Mouse (Mus musculus) liver, embryonic 14.5 days (tissue): ENCODE data around the gene Nhs. TPM values are rescaled to one million over a fixed set of nuclear protein-coding genes. Genes with fewer than 3 reads are reported as not detected.

ENCODE experiments used
- ATAC-seq: fragments of 200-750 bp; cut with Nextera tagmentation; 2 replicates; pipeline ENCODE4 v1.8.0; 2017; ENCODE audit warnings: moderate number of reproducible peaks, mild to moderate bottlenecking, moderate library complexity; ENCODE audit not compliant: insufficient read depth
- DNase-seq, 3 experiments: peaks; one replicate each; pipeline ENCODE4 v3.0.0-alpha.2; 2012 to 2013; ENCODE audit warnings: low read depth in 3 of 3, low spot score in 3 of 3
- H3K27ac ChIP-seq: fragments of 300-500 bp; sonication (generic); 2 replicates; pipeline ENCODE4 v1.5.1; 2014; ENCODE audit warnings: moderate library complexity, mild to moderate bottlenecking, control low read depth, inconsistent platforms
- H3K27me3 ChIP-seq: fragments of 300-500 bp; sonication (generic); 2 replicates; pipeline ENCODE4 v1.6.1; 2014; ENCODE audit warnings: mild to moderate bottlenecking, low read length, moderate library complexity; ENCODE audit not compliant: control insufficient read depth, insufficient read depth
- H3K36me3 ChIP-seq: fragments of 300-500 bp; sonication (generic); replicated peaks from 2 replicates; pipeline ENCODE4 v1.6.1; 2014; ENCODE audit warnings: low read depth; ENCODE audit not compliant: control insufficient read depth, insufficient read depth
- H3K4me1 ChIP-seq, 2 experiments: fragments of 200-500 bp in 1 of 2; fragments of 300-500 bp in 1 of 2; sonication (generic) in 1 of 2; replicated peaks; 2 replicates each; pipeline ENCODE4 v1.6.1; 2012 to 2014; ENCODE audit warnings: antibody characterized with exemption in 1 of 2, inconsistent platforms in 1 of 2, low read length in 1 of 2; ENCODE audit not compliant: control insufficient read depth in 2 of 2, insufficient read depth in 2 of 2
- H3K4me2 ChIP-seq: fragments of 300-500 bp; sonication (generic); 2 replicates; pipeline ENCODE4 v1.6.1; 2014; ENCODE audit warnings: low read depth, mild to moderate bottlenecking, control low read depth, moderate library complexity
- H3K4me3 ChIP-seq, 2 experiments: fragments of 200-500 bp in 1 of 2; fragments of 300-500 bp in 1 of 2; sonication (generic) in 1 of 2; 2 replicates each; pipeline ENCODE4 v1.5.1; 2012 to 2014; ENCODE audit warnings: low read depth in 2 of 2, low read length in 2 of 2, mild to moderate bottlenecking in 2 of 2, control low read depth in 1 of 2, inconsistent platforms in 1 of 2, moderate library complexity in 1 of 2; ENCODE audit not compliant: insufficient read depth in 1 of 2
- H3K9ac ChIP-seq: fragments of 300-500 bp; sonication (generic); replicated peaks from 2 replicates; pipeline ENCODE4 v1.6.1; 2014; ENCODE audit warnings: mild to moderate bottlenecking, control low read depth, moderate library complexity
- H3K9me3 ChIP-seq: fragments of 300-500 bp; sonication (generic); 2 replicates; pipeline ENCODE4 v1.6.1; 2016; ENCODE audit warnings: low read length, mixed read lengths; ENCODE audit not compliant: control insufficient read depth
- CTCF ChIP-seq: IDR thresholded peaks from 2 replicates; pipeline ENCODE4 v1.5.1; 2016; ENCODE audit warnings: antibody characterized with exemption, low read depth, control low read depth
- EP300 ChIP-seq: IDR thresholded peaks from 2 replicates; pipeline ENCODE4 v1.6.1; 2016; ENCODE audit warnings: antibody characterized with exemption, low read depth
- whole genome bisulfite sequencing: fragments of 180-500 bp; shearing (Covaris S2); extraction: QIAGEN DNeasy Blood & Tissue Kit; methylation state at CpG from one replicate; pipeline ENCODE4 v1.1.7; 2014; ENCODE audit not compliant: insufficient replicate concordance; 5-methylcytosine and 5-hydroxymethylcytosine counted together
- polyA plus RNA-seq, 2 experiments: library from polyadenylated mRNA; depleted of rRNA in 1 of 2; stranded (reverse) in 1 of 2; unstranded in 1 of 2; fragments of >200 nt; fragmentation: Nextera tagmentation in 1 of 2; extraction: Ambion mirVana in 1 of 2; gene quantifications; 2 replicates each; pipeline versions ENCODE4 v1.2.1 to v1.2.3; 2012 to 2014

Nhs gene
- polyA plus RNA-seq (2012; rRNA removed): 0.04 and 0.05 TPM in 2 replicates
- 0.06 TPM in 1 of 2 replicates, not detected in the other for polyA plus RNA-seq (2014; fragmentation: Nextera tagmentation; extraction: Ambion mirVana)

- no peaks in the 10 kb centered on the region for H3K9me3 ChIP-seq
These were observed at the start of gene Nhs for GRCm38 (mm10) chrX:162159637-162160611. Nhs (minus strand) TSS chrX:162159730.

GRCm38 (mm10) chrX:162206350-162206884, 46.9 kb upstream of the Nhs start:
- Histone ChIP-seq H3K9me3 (no peaks in the 10 kb centered on the region), H3K27me3 (no peaks in the 10 kb centered on the region), H3K27ac (no peak overlapping the region), H3K9ac (no peak overlapping the region), H3K4me3 (no peak overlapping the region), H3K36me3 (no peaks in the 10 kb centered on the region), H3K4me2 (no peak overlapping the region), H3K4me1 (no peaks in the 10 kb centered on the region)
- ATAC-seq (no peak), DNase-seq (no peak)
- WGBS: 62% methylated on average over 2 of the region's 2 CpGs
- TF ChIP-seq CTCF (no peak), EP300 (no peak)

More at GRCm38 (mm10) chrX:162159637-162160611, at the start of gene Nhs:
- no peak within 1 kb of the TSS for H3K9ac ChIP-seq
- TF ChIP-seq EP300: no peak
- TF ChIP-seq CTCF: peak; percentile 17; the same call in 1 of the 2 replicates
- peak within 1 kb of the TSS; percentile 52 for H3K4me2 ChIP-seq
- H3K4me3 ChIP-seq: peak within 1 kb of the TSS; percentile 33 to 54
- no peak within 1 kb of the TSS for H3K27ac ChIP-seq
- 14% methylated on average over 57 of the region's 61 CpGs for WGBS
- ATAC-seq (peak; percentile 66), DNase-seq (peak in 2 of 3 experiments; percentile 1 to 2)
- no peaks in the 10 kb centered on the region for H3K36me3 ChIP-seq
- no peaks in the 10 kb centered on the region for H3K4me1 ChIP-seq
- peaks cover 28% of the 10 kb centered on the region for H3K27me3 ChIP-seq

GRCm38 (mm10) chrX:162158743-162159636, 540 bp downstream of the Nhs start:
- Histone ChIP-seq H3K36me3 (no peaks in the 10 kb centered on the region), H3K4me2 (peak overlapping the region; percentile 52), H3K9me3 (no peaks in the 10 kb centered on the region), H3K27me3 (peaks cover 28% of the 10 kb centered on the region), H3K4me1 (no peaks in the 10 kb centered on the region), H3K4me3 (peak overlapping the region; percentile 33 to 54), H3K9ac (no peak overlapping the region), H3K27ac (no peak overlapping the region)
- TF ChIP-seq CTCF (no peak), EP300 (no peak)
- DNase-seq (no peak), ATAC-seq (peak; percentile 26)
- WGBS: 8% methylated on average over 68 of the region's 80 CpGs

GRCm38 (mm10) chrX:162158142-162158541, 1.4 kb downstream of the Nhs start:
- peaks cover 28% of the 10 kb centered on the region for H3K27me3 ChIP-seq
- TF ChIP-seq EP300 (no peak), CTCF (no peak)
- ATAC-seq: no peak
- DNase-seq: no peak
- H3K9ac ChIP-seq: no peak overlapping the region
- H3K4me2 ChIP-seq: no peak overlapping the region
- no peak overlapping the region for H3K4me3 ChIP-seq
- H3K36me3 ChIP-seq: no peaks in the 10 kb centered on the region
- 52% methylated on average over 5 of the region's 5 CpGs for WGBS
- no peaks in the 10 kb centered on the region for H3K9me3 ChIP-seq
- H3K4me1 ChIP-seq: no peaks in the 10 kb centered on the region
- no peak overlapping the region for H3K27ac ChIP-seq
